Mouse (Mus musculus): ENCODE measurements around the gene Repin1. TPM values are rescaled to one million over a fixed set of nuclear protein-coding genes. Genes with fewer than 3 reads are reported as not detected.

Repin1 gene
- total and polyA plus RNA-seq, 3 experiments: not detected

- H3K27ac ChIP-seq (ENCODE audit: control insufficient read depth, low read depth, low read length): no peak overlapping the region
- TF ChIP-seq TBP (IDR thresholded peaks at IDR 0.05; ENCODE audit: low read depth, low read length): no peak
- TF ChIP-seq MAX (IDR thresholded peaks at IDR 0.05; ENCODE audit: low read length): no peak
- TF ChIP-seq USF1 (IDR thresholded peaks at IDR 0.05; ENCODE audit: low read depth, low read length): no peak
- TF ChIP-seq MYB (IDR thresholded peaks at IDR 0.05; ENCODE audit: low read depth, low read length): no peak
- no peak for TF ChIP-seq MAZ (IDR thresholded peaks at IDR 0.05; ENCODE audit: low read depth, low read length)
- no peak for TF ChIP-seq ETS1 (IDR thresholded peaks at IDR 0.05; ENCODE audit: low read depth, low read length)
- no peak for TF ChIP-seq EP300 (IDR thresholded peaks at IDR 0.05; ENCODE audit: low read depth in 1 of 2, low read length in 2 of 2)
- no peak for TF ChIP-seq NELFE (IDR thresholded peaks at IDR 0.05; ENCODE audit: low read depth, low read length)
- no peak for TF ChIP-seq ZC3H11A (IDR thresholded peaks at IDR 0.05; ENCODE audit: low read depth, low read length)
- TF ChIP-seq GABPA (IDR thresholded peaks at IDR 0.05; ENCODE audit: low read depth, low read length): no peak
- no peak for TF ChIP-seq USF2 (IDR thresholded peaks at IDR 0.05; ENCODE audit: borderline replicate concordance in 1 of 2, insufficient read depth in 1 of 2, low read depth in 1 of 2, low read length in 2 of 2)
- TF ChIP-seq HCFC1 (IDR thresholded peaks at IDR 0.05; ENCODE audit: low read depth, low read length): no peak
- no peak for DNase-seq (ENCODE audit: low read depth, low spot score)
- H3K9me3 ChIP-seq (replicated peaks; ENCODE audit: insufficient read depth, low read length): no peaks in the 10 kb centered on the region
- H3K4me3 ChIP-seq (ENCODE audit: control insufficient read depth in 1 of 2, insufficient read depth in 1 of 2, low read depth in 2 of 2, low read length in 2 of 2): peak overlapping the region in 1 of 2 experiments; percentile 18; a peak in 3 of 4 replicates
- H3K79me2 ChIP-seq (ENCODE audit: control insufficient read depth, insufficient read depth, low read length, poor library complexity): no peaks in the 10 kb centered on the region
- H3K36me3 ChIP-seq (ENCODE audit: control insufficient read depth in 1 of 2, insufficient read depth in 2 of 2, low read length in 2 of 2): no peaks in the 10 kb centered on the region
- H3K4me1 ChIP-seq (ENCODE audit: control insufficient read depth in 1 of 2, insufficient read depth in 2 of 2, low read length in 2 of 2): no peaks in the 10 kb centered on the region
- no peaks in the 10 kb centered on the region for H3K27me3 ChIP-seq (ENCODE audit: control insufficient read depth in 1 of 2, insufficient read depth in 2 of 2, low read length in 2 of 2)
- H3K9ac ChIP-seq (ENCODE audit: control insufficient read depth, low read depth, low read length, poor library complexity, severe bottlenecking): no peak overlapping the region
Measured at GRCm38 (mm10) chr6:48579215-48579648, 14.5 kb upstream of the Repin1 start.

GRCm38 (mm10) chr6:48581257-48581656 lies 12.4 kb upstream of the Repin1 start:
- Histone ChIP-seq H3K79me2 (ENCODE audit: control insufficient read depth, insufficient read depth, low read length, poor library complexity) (no peaks in the 10 kb centered on the region), H3K4me1 (ENCODE audit: control insufficient read depth in 1 of 2, insufficient read depth in 2 of 2, low read length in 2 of 2) (no peaks in the 10 kb centered on the region)

More at GRCm38 (mm10) chr6:48581257-48581656, 12.4 kb upstream of the Repin1 start:
- H3K36me3 ChIP-seq (ENCODE audit: control insufficient read depth in 1 of 2, insufficient read depth in 2 of 2, low read length in 2 of 2): no peaks in the 10 kb centered on the region
- no peak overlapping the region for H3K4me3 ChIP-seq (ENCODE audit: control insufficient read depth in 1 of 2, insufficient read depth in 1 of 2, low read depth in 2 of 2, low read length in 2 of 2)
- no peak for TF ChIP-seq ETS1 (IDR thresholded peaks at IDR 0.05; ENCODE audit: low read depth, low read length)
- TF ChIP-seq RAD21 (IDR thresholded peaks at IDR 0.05; ENCODE audit: low read depth, low read length): no peak
- TF ChIP-seq CTCF (IDR thresholded peaks at IDR 0.05 in 2 of 3, conservative IDR thresholded peaks at IDR 0.05 in 1 of 3; ENCODE audit: control insufficient read depth in 1 of 3, insufficient read depth in 1 of 3, low read depth in 2 of 3, low read length in 3 of 3, poor library complexity in 1 of 3, severe bottlenecking in 1 of 3): no peak
- no peak for TF ChIP-seq MAFK (IDR thresholded peaks at IDR 0.05; ENCODE audit: borderline replicate concordance, low read depth, low read length)
- TF ChIP-seq SMC3 (IDR thresholded peaks at IDR 0.05; ENCODE audit: low read depth, low read length): no peak
- no peak for TF ChIP-seq MYC (IDR thresholded peaks at IDR 0.05; ENCODE audit: low read depth, low read length)
- TF ChIP-seq TAL1 (IDR thresholded peaks at IDR 0.05; ENCODE audit: low read length): no peak
- TF ChIP-seq USF2 (IDR thresholded peaks at IDR 0.05; ENCODE audit: borderline replicate concordance in 1 of 2, insufficient read depth in 1 of 2, low read depth in 1 of 2, low read length in 2 of 2): no peak
- TF ChIP-seq KAT2A (conservative IDR thresholded peaks at IDR 0.05; ENCODE audit: low read depth, low read length): no peak
- no peak for TF ChIP-seq UBTF (IDR thresholded peaks at IDR 0.05; ENCODE audit: borderline replicate concordance, insufficient read depth, low read depth, low read length)
- no peak for TF ChIP-seq USF1 (IDR thresholded peaks at IDR 0.05; ENCODE audit: low read depth, low read length)
- TF ChIP-seq CHD1 (IDR thresholded peaks at IDR 0.05; ENCODE audit: low read depth, low read length): no peak
- no peak for TF ChIP-seq RCOR1 (IDR thresholded peaks at IDR 0.05; ENCODE audit: low read depth, low read length)
- no peak for DNase-seq (ENCODE audit: low read depth, low spot score)
- H3K9ac ChIP-seq (ENCODE audit: control insufficient read depth, low read depth, low read length, poor library complexity, severe bottlenecking): no peak overlapping the region
- no peak overlapping the region for H3K27ac ChIP-seq (ENCODE audit: control insufficient read depth, low read depth, low read length)
- no peaks in the 10 kb centered on the region for H3K9me3 ChIP-seq (replicated peaks; ENCODE audit: insufficient read depth, low read length)
- H3K27me3 ChIP-seq (ENCODE audit: control insufficient read depth in 1 of 2, insufficient read depth in 2 of 2, low read length in 2 of 2): no peaks in the 10 kb centered on the region
